Mouse (Mus musculus) right cerebral cortex, postnatal 25 days (tissue): ENCODE results near the gene Apoe.

Experiments
- DNase-seq: peaks from one replicate; pipeline ENCODE4 v3.0.0; 2022

The Apoe gene

DNA sequence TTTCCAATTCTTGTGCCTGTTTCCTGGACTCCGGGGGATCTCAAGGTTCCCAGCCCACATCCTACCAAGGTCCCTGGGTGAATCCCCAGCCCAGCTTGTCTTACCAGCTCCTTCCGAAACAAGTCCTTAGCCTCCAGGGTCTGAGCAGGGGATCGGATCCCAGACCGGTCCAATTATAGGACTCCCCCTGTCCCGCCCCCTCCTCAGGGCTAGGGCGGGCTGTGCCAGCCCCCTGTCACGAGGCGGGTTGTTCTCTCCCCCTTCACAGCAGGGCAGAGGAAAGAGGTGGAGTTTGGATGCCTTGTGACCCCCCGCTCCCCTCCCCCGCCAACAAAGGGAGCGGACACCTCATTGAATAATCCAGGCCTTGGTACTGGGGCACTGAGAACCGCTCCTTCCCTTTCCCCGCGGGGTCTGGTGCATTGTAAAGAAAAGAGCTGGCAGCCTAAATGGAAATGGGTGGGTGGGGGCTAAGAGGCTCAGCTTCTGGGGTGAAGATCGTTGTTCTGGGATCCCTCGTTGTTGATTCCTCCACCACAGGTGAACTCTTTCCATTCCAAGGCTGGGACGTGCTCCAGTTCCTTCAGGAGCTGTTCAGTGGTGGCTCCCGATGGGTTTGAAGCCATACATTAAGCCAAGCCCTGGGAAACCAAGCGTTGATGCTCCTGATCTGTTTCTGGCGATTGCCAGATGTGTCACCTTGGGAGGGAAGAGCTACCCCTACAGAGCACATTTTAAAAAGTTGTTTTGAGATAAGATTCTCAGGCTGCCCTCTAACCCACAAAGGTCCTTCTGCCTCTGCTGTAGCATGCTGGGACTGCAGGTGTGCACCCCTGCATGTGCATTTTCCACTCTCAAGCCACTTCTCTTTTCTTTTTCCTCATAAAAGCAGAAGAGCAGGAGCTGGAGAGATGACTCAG, at the start of gene Apoe:
Gene Apoe, minus strand, starts transcription at position 282 of the 920 bp plus-strand sequence.
- DNase-seq, result peak; percentile 59

DNA sequence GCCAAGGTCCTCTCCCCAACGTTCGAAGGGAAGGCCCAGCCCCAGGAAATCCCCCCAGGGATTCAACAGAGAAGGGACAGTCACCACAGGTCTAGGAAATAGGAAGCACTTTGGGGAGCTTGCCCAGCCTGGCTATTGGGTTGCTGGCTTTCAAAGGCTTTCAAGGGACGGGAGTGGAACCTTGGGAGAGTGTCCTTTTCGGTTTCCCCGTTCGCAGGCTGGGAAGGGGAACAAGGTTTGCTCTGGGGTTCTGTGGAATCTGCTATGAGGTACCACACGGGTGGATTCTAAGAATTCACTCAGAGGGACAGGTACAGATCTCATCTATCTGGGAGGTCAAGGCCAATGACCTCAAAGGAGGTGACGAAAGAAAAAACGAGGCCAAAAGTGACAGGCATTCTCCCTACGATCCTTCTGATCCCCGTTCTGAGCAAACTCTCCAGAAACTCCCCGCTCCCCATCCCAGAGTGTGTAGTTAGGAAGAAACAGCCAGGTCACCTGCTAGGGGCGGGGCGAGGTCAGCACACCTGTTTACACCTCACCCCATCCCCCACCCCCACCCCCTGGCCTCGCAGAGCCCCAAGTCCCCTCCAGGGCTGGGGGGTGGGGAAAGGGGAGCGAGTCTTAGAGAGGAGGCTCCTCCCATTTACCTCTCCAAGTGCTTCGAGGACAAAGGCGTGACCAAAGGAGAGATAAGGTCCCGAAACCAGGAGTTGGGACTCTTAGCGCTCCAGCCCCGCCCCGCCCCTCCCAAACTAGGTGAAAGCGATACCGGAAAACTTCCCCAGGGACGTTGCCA, 48.6 kb upstream of the Apoe start:
- no peak for DNase-seq

DNA sequence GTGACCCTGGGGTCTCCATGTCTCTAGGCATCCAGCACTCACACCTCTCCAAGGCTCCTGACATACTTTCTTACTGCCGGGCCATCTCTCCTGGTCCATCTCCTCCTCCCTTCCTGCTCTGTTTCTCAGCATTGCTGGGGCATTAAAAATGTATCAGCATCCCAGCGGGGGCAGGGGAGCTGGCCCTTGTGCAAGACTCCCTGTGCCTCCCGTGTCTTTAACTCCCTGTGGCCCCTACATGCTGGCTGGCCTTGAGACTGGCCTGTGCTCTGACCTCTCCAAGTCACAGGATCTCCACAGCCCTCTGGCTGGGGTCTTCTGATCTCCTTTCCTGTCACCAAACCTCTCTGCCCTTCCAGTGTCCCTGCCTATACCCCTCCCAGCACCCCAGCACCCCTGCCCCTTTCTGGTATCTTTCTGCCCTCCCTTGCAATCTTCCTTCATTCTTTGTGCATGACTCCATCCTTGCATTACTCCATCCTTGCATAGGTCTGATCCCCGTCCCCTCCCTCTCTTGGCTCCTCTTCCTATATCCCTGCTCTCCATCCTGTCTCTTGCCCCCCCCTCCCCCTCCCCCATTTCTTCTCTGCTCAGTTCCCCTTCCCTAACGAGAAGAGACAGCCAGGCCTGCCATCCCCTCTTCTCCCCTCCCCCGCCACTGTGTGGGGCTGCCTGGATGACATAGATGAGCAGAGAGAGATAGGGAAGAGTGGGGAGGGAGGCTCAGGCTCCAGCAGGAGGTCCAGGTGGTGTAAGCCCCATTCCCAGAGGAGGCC, 47.6 kb upstream of the Apoe start:
- no peak for DNase-seq

DNA sequence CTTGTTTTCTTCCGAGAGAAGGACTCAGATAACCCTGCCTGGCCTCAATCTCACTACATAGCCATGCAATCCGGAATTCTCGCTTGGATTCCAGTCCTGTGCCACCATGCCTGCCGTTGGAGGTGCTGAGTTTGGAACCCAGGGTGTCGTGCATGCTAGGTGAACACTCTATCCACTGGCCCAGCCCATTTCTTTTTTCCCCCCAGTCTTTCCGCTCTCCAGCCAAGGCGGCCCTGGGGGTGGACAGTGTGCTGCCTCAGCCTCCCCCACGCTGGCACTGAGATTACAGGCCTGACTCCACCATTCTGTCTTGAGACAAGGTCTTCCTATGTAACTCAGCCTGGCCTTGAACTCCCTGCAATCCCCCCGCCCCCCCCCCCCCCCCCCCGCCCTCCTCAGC, 47.0 kb upstream of the Apoe start:
- no peak for DNase-seq

DNA sequence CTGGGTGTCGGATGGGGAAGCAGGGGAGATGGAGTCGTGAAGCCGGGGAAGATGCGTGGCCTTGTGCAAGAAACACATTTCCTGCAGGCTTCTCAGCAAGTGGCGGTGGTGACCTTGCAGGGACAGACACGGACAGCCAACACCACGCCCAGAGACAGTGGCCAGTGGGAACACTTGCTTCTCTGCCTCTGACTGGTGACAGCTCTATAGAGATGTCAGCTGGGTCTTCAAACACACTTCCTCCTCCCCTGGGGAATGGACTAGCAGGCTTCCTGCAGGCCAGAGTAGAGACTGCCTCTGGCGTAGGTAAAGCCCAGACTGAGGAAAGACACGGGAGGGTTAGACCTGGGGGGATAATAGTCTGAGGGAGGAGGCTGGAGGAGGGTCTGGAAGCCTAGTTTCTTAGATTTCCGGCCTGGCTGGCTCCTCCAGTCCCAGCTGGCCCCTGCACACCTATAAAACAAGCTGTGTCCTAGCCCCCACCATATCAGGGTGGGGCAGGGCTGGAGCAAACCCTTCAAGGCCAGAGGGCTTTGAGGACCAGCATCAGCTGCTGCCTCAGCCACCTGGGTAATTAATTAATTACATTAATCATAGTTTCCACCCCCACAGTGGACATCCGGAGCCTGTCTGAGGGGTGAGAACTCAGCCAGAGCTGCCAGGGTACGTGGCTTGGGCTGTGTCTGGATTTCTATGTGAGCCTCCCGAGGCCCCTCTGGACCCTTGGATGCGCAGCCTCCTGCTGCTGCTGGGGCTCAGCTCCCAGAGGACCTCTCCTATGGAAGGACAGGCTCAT, 45.8 kb upstream of the Apoe start:
- no peak for DNase-seq

DNA sequence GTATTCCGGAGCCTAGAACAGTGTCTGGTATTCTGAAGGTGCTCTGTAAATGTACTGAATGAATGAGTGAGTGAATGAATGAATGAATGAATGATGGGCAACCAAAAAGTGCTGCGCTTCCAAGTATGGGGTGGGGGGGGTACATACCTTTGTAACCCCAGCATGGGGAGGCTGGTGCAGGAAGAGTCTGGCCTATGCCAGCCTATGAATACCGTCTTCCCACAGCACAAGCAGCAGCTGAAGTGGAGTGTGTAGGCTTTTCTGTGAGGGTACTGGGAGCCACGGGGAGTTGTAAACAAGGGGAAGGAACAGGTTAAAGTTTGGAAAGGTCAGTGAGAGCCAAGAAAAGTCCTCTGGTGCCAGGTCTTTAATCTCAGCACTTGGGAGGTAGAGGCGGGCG, 44.8 kb upstream of the Apoe start:
- no peak for DNase-seq

DNA sequence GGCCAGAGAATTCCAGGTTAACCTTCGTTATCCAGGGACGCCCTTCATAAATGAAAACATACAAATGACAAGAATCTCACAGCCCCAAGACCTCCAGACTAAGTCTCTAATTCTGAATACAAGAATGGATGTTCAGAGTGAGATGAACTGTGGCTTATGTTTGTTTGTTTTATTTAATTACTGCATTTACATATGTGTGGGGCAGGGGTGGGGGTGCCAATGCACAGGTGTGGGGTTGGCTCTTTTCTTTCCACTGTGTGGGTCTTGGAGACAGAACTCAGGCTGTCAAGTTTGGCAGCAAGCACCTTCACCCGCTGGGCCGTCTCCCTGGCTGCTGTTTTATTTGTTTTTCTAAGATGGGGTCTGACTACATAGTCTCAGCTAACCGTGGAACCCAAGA, 43.5 kb upstream of the Apoe start:
- DNase-seq, result no peak

DNA sequence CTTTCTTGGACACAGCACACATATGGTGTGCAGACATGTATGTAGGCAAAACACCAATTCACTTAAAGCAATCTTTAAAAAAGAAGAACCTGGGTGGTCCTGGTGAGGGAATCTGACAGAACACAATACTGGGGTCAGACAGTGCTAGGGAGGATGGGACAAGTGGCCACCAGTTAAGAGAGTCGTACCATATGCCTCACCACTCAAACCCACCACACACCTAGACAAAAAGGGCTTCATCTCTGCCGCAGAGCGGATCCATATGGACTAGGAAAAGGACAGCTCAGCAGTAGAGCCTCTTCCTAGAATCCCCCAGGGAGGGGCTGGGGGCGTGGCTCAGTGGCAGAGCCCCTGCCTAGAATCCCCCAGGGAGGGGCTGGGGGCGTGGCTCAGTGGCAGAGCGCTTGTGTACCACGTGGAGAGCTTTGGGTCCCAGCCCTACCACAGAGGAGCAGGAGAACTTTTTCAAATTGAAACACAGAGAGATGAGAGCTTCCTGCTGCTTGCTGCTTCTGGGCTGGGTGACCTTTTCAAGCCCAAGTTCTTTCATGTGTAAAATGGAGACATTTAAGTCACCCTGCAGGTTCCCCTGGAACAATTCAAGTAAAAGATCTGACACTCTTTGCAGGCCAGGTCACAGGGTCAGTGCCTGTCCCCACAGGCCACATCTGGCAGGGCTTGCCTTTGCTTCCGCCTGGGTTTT, 42.5 kb upstream of the Apoe start:
- DNase-seq, result no peak

DNA sequence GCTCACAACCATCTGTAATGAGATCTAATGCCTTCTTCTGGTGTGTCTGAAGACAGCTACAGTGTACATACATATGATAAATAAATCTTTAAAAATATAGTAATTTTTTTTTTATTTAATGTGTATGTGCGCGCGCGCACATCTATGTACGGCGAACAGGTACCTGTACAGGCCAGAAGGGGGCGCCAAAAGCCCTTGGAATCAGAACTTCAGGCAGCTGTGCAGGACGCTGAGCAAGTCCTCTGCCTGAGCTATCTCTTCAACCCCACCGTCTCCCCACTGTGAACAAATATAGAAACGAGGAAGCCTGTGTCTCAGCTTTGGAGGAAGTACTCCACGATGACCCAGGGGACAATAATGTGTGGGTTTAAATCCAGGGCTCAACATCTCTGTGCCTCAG, 41.3 kb upstream of the Apoe start:
- DNase-seq, result no peak

DNA sequence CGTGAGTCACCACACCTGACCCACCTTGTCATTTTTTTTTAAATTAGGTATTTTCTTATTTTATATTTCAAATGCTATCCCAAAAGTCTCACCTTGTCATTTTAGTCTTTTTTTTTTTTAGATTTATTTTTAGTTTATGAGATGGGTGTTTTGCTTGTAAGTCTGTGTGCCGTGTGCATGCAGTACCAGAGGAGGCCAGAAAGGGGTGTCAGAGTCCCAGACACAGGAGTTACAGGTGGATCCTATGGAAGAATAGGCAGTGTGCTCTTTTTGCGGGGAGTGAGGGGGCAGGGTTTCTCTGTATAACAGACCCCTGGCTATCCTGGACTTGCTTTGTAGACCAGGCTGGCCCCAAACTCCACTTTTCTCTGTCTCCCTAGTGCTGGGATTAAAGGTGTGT, 39.8 kb upstream of the Apoe start:
- DNase-seq, result no peak

DNA sequence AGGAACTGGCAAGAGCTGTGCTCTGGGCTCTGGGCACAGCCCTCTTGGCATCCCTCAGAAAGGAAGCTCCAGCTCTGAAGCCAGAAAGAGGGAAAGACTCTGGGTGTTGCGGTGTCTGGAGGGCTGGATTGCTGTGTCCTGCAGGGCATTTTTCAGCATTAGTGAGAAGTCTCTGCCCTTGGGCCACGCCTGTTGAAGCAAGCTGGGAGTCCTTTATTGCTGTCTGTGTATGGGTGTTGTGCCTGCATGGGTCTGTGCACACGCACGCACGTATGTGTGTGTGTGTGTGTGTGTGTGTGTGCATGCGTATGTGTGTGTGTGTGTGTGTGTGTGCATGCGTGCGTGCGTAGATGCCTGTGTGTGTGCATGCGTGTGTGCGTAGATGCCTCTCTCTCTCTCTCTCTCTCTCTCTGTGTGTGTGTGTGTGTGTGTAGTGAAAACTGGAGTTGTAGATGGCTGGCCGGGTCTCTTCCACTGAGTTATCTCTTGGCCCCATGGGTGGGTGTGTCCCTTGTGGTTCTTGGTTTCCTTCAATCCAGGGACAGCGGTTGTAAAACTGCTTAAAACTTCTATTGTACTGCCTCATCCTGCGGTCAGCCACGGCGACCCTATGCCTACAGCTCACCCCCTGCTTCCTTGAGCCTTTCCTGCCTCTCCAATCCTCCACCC, 37.5 kb upstream of the Apoe start:
- no peak for DNase-seq

DNA sequence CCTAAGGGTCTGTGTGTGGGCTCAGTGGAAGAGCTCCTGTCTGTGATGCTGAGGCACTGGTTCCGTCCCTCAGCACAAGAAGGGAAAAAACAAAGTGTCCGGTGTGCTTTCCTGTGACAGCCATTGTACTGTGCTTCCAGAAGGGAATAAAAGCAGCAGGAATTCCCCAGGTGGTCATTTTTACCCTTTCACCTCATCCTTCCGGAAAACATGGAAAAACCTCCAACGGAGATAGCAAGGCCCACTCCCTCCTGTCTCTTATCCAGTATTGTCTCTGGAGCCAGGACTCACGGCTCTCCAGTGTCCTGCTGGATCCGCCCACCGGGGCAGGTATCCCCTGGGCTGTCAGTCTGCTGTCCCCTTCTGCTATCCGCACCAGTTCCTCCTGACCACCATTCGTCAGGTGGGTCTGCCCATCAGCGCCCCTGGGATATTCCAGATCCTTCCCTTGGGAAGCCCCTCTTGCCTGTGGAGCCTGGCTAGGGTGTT, 35.2 kb upstream of the Apoe start:
- no peak for DNase-seq

DNA sequence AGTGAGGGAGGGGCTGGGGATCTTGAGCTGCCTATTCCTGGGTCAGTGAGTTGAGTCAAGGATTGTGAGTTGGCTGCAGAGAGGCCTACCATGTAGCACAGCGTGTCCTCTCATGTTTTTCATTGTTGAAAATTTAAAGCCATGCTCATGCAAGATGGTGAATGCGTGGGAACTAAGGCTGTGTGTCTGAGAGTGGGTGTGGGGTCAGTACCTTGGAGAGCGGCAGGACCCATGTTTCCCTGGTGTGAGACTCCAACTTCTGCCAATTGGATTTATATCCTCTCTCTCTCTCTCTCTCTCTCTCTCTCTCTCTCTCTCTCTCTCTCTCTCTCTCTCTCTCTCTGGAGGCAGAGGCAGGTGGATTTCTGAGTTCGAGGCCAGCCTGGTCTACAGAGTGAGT, 27.6 kb upstream of the Apoe start:
- no peak for DNase-seq

DNA sequence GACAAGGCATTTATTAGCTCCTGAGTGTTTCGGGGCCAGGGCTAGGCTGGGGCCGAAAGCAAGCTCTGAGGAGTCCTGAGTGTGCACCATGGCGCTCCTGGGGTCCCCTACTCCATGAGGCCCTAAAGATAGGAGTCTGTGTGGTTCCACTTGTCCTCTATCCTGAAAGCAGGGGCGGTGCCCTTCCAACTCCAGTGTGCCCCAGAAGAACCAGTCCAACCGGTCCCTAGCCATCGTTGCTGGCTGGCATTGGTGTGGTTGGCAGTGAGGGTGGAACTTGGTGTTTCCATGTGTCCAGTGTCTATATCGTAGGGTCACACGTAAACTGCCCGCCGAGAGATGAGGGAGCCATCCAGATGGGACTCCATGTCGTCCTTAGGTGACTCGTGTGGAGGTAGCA, 25.2 kb upstream of the Apoe start:
- no peak for DNase-seq

DNA sequence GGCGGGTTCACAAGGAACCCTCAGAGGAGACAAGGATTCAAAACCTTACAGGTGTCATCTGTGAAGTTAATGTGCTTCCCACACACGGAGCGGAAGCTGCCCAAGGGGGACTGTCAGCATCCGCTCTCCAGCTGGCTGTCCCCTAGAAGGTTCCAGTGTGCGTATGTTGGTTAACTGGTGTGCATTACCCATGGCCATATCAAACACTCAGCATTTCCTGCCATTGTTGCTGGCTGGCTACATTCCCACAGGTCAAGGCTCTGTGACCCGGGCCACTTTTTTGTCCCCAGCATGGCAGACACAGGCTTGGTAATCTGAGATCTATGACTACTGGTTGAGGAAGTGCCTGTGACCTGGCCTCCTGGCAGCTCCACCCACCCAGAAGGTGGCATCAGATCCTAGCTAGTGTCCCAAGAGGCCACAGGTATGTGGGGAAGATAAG, 23.8 kb upstream of the Apoe start:
- no peak for DNase-seq

DNA sequence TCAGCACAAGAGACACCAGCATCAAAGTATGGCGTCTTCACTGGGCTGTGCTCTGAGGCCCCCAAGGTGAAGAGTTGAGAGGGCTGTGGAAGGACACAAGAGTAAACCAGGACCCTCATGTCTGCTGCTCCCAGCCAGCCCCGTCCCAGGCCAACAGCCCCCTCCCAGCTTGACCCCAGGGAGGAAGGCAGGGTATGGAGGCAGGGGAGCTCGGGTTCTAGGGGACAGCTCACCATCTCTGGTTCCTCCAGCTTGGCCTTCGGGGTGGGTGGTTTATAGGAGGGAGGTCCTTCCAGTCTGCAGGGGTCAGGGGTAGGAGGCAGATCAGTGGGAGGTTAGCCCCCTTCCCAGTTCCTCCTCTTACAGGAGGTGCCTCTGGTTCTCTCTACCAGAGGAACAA, 20.2 kb upstream of the Apoe start:
- DNase-seq, result no peak

DNA sequence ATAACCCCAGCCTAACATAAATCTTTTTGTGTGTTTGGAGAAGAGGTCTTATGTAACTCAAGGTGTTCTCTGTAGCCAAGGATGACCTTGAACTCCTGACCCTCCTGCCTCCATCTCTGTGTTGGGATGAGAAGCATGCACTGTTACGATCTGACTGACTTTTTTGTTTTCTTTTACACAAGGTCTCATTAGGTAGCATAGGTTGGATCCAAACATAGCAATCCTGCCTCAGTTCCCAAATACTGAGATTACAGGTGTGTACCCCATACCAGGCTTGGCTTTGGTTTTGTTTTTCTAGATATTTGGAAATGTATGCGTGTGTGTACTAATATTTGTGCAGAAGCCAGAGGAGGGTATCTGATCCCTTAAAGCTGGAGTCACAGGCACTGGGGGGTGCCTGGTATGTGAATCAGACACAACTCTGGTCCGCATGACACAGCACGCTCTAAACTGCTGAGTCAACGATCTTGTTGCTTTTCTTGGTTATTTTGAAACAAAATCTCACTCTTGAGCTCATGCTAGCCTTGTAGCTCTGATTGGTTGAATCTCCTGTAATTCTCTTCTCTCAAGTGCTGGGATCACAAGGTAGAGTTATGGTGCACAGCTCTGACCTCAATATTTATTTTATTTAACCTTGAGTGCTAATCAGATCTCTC, 19.4 kb upstream of the Apoe start:
- no peak for DNase-seq

DNA sequence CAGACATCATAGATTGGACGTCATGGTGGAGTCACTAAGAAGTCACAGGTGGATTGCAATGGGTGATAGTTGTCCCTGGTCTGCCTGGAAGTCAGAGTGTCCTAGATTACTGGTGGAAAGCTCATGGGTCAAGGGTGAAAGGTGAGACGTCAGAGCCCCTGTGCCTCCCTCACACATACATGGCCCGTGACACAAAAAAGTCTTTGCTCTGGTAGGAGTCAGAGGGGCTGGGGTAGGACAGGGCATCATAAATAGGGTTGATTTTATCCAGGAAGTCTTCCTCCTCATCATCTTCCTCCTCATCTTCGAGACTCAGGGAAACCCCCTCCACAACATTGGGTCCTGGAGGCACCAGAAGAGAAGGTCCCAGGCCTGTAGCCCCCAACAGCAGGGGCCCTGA, 18.4 kb upstream of the Apoe start:
- DNase-seq, result no peak

DNA sequence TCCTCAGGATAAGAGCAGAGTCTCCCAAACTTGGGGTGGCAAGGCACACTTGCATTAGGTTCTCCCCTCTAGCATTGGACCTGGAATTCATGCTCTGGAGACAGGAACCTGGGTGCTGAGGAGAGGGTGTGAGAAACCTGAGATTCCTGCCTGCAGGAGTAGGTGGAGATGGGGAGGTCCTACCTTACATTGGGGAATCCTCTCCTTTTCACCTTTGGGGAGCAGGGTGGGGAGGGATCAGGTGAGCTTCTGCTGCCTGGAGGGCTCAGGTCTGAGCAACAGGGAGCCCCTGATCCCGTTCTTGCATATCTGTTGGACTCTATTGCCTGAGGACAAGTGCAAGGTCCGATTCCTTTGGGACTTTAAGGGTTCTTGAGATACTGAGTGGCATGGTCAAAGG, 17.8 kb upstream of the Apoe start:
- DNase-seq, result no peak

DNA sequence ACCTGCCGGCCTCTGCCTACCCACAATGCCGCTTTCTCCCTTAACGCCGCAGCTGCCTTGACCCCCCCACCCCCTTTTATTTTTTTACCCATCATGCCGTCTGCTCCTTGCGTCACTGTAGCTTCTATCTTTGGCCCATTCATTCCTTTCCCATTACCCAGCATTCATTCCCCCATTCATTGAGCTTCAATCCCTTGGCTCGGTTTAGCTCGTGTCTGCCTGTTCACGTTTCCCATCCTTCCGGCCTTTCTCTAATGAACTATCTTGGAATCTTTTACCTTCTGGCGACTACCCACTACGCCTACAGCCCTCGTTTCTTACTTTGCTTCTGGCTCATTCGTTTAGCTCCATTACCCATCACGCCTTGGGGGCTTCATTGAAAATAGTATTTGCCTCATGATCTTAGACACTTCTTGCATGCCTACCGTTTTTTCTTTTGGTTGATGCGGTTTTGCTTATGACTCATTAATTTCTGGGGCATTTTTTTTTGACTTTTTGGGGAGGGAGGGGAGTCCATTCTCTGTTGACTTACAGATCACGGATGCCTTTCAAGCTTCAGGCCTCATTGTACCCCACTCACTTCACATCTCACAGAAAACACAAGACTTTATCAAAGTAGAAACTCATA, 17.2 kb upstream of the Apoe start:
- DNase-seq, result no peak
